Mouse (Mus musculus): ENCODE results near the gene Dusp1. TPM values are rescaled to one million over a fixed set of nuclear protein-coding genes. Genes with fewer than 3 reads are reported as not detected.

Dusp1 gene
- total RNA-seq, 2 experiments from 2014 or later = 25.0 to 66.5 TPM

DNA sequence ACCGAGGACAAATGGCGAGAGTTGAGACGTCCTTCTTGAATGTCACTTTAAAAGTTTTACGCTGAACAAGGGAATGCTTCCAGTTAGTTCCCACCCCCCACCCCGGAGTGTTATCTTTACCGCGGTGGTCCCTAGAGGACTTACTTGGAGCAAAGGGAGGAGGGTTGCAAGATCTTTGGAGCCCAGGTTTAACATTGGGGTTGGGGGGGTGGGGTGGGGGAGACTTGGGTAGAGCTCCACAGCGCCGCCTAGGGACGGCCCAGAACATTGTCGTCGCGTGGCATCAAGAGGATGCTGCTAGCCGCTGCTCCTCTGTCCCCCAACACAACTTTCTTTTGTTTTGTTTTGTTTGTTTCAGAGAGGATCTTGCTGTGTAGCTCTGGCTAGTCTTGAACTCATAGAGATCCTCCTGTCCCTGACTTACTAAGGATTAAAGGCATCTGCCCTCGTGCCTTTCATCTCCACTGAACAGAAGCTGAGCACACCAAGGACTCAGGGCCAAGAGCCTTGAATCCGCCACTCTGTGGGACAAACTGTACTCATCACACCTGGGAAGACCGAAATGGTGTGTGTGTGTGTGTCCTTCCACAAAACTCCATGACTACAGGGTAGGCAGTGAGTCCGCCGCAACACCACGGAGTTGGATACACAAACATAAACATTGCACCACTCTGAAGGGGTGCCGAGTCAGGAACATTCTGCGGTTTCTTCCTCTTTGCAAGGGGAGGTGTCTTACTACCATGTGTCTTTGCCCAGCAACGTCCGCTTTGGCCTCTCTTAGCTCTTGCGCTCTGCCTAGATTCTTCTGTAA lies 52.8 kb downstream of the Dusp1 start:
- intact Hi-C loops (cut with DNase I) = loop anchor here (2.0 to 5.0 kb wide), 4 partner anchors 42 to 123 kb away; partner anchors contain the start of gene Ergic1

DNA sequence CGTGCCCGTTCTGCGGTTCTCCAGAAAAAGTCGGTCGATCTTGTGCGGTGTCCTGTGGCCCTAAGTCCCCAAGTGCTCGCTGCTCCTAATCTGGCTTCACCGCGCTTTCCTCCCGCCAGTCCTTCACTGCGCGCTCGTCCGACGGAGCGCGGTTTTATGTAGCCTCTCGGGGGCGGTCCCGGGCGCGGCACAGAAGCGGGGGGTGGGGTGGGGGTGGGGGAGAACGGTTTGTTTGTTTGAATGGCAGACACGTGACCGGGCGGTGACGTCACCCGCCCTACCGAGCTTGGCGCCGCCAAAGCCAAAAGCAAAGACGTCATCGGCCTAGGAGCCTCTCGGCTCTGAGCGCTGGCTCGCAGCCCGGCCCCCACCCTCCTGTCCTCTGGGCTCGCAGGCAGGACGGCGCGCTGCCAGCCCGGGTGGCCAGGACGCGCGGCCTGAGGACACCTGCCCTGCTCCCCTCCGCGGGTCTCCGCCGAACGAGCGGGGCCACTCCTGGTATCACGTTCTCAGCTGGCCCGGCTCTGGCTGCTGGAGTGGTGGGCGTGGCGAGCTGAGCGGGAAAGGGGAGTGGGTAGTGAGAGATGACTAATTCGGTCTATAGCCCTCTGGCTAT lies 53.5 kb downstream of the Dusp1 start:
- intact Hi-C loops (cut with DNase I) = loop anchor here (2.0 to 5.0 kb wide), 4 partner anchors 42 to 124 kb away; partner anchors contain the start of gene Ergic1
- DNase-seq (ENCODE audit: low spot score in 2 of 2) = peak; percentile 96 to 97

More for the DNA sequence above, 52.8 kb downstream of the Dusp1 start:
- peak; percentile 68 for DNase-seq (ENCODE audit: low spot score in 2 of 2)

DNA sequence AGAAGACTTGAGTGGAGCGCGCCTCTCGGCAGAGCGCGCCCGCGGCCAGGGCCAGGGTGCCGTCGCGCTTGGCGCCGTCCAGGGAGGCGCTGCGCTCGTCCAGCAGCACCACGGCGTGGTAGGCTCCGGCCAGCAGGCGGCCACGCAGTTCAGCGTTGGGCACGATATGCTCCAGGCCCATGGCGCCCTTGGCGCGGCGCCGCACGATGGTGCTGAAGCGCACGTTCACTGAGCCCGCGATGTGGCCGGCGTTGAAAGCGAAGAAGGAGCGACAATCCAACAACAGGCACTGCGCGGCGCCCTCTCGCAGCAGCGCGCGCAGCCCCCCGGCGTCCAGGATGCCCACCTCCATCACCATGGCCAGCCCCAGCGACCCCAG lies 54.0 kb downstream of the Dusp1 start:
- DNase-seq (ENCODE audit: low spot score in 2 of 2) = peak; percentile 82
- intact Hi-C loops (cut with DNase I) = loop anchor here (2.0 to 5.0 kb wide), 4 partner anchors 41 to 124 kb away; partner anchors contain the start of gene Ergic1

DNA sequence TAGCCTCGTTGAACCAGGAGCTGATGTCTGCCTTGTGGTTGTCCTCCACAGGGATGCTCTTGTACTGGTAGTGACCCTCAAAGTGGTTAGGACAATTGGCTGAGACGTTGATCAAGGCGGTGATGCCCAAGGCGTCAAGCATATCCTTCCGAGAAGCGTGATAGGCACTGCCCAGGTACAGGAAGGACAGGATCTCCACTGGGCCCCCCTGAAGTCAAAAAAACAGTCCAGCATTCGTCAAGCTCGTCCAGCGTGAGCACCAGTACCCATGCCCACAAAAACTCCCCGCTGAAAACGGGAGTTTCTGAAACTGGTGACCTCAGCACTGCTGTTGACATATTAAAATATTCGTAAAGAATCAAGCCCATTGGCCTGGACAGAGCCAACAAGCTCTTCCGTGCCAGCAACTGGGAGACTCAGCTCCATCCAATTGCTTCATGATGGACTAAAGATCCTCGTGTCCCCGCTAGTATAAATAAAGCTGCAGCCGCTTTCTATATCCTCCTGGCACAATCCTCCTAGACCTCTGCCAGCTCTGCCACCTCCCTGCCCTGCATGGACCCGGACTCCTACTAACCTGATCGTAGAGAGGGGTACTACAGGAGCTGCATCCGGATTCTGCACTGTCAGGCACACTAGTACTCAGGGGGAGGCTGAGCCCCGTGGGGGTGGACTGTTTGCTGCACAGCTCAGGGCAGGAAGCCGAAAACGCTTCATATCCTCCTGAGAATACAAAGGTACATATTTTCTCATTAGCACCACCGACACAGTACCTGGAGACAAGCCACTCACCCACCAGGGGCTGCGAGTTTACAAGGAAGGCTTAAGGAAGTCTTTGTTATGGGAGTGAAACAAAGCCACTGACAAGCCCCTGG lies 54.7 kb downstream of the Dusp1 start:
- intact Hi-C loops (cut with DNase I) = loop anchor here (5.0 kb wide), 2 partner anchors 70 to 125 kb away; no protein-coding TSS in a partner anchor
- DNase-seq (ENCODE audit: low spot score in 2 of 2) = peak; percentile 55 to 61

DNA sequence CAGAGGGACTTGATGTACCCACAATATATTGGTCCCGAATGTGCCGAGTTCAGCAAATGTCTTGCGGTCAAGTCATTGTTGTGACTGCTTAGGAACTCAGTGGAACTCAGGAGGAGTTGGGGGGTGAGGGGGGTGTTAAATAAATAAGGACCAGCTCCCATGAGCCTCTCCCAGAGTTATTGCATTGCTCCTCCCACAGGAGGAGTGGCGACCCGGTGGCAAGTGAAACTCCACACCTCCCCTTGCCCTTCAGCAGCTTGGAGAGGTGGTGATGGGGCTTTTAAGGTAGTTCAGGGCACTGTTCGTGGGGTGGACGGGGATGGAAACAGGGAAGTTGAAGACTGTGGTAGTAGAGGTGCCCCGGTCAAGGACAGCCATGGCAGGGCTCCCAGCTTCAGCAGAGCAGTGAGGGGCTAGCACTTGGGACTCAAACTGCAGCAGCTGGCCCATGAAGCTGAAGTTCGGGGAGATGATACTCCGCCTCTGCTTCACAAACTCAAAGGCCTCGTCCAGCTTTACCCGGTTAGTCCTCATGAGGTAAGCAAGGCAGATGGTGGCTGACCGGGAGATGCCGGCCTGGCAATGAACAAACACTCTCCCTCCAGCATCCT lies 55.8 kb downstream of the Dusp1 start:
- intact Hi-C loops (cut with DNase I) = loop anchor here (5.0 kb wide), 2 partner anchors 71 to 126 kb away; no protein-coding TSS in a partner anchor

DNA sequence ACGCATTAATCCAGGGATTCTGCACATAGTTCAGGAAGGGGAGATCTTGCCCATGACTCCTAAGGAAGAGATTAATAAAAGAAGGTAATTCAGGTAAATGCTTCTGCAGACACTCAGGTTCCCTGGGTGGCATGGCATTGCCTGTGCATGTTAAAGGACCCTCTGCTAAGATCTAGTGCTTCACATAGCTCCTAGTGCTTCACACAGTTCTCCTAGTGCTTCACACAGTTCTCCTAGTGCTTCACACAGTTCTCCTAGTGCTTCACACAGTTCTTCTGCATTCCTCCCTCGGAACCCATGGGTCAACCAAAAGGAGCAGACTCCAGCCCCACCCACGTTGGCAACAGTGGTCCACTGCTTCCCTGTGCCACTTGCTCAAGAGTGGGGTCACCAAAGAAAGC lies 56.7 kb downstream of the Dusp1 start:
- DNase-seq (ENCODE audit: low spot score in 2 of 2) = no peak
- intact Hi-C loops (cut with DNase I) = loop anchor here (5.0 kb wide), 2 partner anchors 72 to 127 kb away; no protein-coding TSS in a partner anchor

More for the DNA sequence above, 55.8 kb downstream of the Dusp1 start:
- no peak for DNase-seq (ENCODE audit: low spot score in 2 of 2)

DNA sequence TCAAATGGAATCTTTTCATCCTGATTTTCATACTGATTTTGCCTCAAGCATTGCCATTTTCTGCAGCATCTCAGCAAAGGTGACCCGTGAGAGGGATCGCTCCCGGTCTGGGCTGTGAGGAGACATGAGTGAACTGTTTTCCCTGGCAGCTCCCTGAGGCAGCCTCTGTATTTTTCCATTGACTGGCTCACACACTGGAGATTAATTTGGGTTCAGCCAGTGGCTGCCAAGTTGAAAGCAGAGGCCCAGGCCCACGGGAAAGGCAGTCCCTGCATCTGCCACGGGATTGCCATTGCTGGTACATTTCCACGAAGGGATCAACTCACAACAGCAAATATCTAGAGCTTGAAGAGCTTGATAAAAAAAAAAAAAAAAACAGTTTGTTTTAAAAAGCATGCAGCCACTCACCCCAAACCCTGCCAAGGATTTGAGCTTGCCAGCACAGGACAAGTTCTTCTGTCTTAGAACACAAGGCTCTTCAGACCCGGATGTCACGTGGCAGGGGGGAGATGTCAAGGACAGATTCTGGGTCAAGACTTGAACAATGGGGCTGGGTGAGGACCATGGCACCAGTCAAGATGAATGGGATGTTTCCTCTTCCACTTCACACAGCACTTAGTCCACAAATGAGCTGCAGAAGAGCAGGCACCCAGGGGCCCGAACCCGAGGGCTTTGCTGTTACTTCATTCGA lies 57.8 kb downstream of the Dusp1 start:
- intact Hi-C loops (cut with DNase I) = no loop called here
- peak; percentile 75 to 77 for DNase-seq (ENCODE audit: low spot score in 2 of 2)

DNA sequence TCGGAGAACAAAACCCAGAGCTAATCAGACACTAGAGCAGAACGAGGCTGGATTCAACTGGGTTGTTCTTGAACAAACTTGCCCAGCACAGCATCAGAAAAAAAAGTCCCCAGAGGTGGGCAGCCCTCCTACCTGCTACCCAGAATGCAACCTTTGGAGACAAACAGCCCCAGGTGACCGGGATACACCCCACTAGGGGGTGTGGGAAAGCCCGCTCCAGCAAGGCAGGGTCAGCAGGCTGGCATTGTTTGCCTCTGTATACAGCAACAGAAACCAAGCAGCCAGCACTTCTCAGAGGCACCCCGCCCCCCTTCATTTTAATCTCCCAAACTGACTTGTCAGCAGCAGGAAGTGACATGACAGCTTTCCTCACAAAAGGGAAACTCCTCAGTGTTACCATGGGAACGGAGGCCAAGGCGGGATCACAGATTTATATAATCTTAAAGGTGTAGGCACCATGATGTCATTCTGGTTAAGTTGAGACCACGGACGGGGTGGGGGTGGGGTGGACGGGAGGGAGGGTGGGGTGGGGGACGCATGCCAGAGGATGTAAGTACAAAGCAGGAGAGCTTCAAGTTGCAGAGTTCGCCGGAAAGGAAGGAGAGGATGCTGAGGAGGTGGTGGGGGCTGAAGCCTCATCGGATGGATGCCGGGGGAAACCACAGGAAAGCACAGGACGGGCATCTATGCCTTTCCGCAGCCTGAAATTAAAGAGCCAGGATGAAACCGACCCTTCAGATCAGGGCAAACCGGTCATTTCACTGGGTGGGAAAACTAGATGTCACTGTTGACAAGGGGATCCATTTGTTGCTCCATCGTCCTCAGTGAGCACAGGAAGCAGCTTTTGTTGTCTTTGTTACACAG lies 58.9 kb downstream of the Dusp1 start:
- intact Hi-C loops (cut with DNase I) = no loop called here
- peak; percentile 77 to 78 for DNase-seq (ENCODE audit: low spot score in 2 of 2)

DNA sequence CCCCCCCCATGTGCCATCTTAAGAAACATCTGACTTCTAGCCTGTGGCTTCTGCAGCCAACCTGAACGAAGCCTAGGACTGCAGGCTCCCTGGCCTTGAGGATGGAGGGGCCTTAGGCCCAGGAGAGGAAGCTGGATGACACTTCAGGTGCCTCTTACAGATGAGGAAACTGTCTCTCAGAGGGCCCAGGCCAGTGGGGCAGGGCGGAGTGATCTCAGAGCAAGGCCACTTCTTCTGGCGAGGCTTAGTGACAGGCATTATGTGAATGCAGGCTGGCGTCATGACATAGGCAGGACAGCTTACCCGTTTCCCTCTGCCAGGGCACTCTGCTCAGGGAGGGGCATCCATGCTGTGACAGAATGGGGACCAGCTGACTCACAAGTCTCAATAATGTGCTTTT lies 60.1 kb downstream of the Dusp1 start:
- intact Hi-C loops (cut with DNase I) = no loop called here

DNA sequence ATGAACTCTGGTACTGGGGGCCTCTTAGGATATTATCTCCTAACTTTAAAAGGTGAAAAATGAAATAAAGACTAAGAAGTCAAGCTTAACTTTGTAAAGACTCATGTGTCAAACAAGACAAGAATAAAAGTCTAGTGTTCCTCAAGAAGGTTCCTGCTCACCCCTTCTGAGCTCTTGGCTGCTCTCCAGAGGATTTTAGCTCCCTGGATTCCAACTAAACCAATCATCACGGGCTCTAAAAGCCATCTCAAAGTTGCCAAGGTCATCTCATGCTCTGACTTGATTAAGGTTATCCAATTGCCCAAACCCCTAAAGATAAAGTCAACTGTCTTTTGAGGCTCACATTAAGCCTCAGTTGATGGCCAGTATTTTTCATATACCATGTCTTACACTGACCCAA lies 63.3 kb downstream of the Dusp1 start:
- intact Hi-C loops (cut with DNase I) = no loop called here
- no peak for DNase-seq (ENCODE audit: low spot score in 2 of 2)

More for the DNA sequence above, 60.1 kb downstream of the Dusp1 start:
- no peak for DNase-seq (ENCODE audit: low spot score in 2 of 2)

DNA sequence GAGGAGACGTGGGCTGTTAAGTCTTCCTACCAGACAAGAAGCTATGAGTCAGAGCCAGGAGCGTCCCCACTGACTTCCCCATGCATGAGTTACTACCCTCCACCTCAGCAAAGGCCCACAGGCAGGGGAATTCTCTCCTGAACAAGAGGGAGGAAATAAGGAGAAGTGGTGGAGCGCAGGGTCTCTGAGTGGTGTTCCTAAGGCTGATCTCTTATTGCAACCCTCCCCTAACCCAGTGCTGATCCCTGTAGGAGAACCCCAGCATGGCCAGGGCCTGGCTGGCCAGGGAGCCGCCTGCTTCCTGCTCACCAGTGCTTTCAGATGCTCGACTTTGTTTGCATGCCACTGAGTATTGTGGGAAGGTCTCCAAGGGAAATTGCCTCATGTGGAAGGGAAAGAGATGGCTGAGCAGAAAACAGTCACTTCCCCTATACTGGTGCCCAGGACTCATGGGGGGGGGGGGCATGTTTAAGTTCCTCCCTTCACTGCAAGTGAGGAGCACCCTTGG lies 64.5 kb downstream of the Dusp1 start:
- no peak for DNase-seq (ENCODE audit: low spot score in 2 of 2)
- intact Hi-C loops (cut with DNase I) = no loop called here

DNA sequence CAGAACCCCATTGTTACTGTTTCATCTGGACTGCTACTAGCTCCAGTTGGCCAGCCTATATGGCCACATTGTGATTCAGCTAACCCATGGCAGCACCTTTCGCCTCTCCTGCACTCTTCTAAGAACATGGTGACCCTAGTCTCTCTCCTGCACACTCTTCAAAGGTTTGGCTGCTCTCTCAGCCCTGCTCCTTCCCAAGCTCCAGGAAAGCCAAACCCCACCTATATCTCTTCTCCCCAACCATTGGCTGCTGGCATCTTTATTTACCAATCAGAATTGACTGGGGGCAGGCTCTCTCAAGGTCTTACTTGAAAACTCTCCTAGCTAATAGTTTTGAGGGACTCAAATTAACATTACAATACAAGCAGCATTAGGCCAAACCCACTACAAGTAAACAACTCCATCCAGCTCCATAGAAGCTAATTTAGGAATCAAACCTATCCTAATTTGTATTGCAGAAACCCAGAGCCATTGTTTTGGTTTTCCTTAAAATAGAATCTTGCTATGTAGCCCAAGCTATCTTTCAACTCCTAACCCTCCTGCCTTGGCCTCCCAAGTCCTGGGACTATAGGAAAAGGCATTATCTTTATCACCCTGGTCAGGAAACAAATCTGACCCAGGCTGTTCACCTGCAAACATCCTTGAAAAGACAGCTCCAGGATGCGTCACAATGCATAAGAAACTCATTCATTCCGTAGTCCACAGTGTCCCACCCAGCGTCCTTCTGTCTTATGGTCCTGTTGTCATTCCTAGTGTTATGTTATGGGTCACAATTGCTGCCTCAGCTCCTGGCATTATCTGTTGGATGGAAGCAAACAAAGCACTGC lies 67.1 kb downstream of the Dusp1 start:
- no peak for DNase-seq (ENCODE audit: low spot score in 2 of 2)
- intact Hi-C loops (cut with DNase I) = no loop called here

DNA sequence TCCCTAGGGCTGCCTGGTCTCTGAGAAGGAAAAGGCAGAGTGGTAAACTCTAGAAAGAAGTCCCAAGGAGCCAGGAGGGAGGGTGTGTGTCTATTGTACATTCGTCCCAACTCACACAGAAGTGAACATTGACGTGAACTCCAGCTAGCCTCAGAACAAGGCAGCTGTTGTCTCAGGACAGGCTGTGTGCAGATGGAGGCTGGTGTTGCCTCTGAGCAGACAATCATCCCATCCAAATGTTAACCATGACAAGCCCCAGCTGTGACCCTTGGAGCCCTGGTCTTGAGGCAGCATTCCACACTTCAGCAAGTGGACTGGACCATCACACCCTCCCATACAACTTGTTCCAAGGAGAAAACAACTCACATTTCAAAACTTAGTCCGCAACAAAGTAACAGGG lies 69.7 kb downstream of the Dusp1 start:
- intact Hi-C loops (cut with DNase I) = no loop called here

DNA sequence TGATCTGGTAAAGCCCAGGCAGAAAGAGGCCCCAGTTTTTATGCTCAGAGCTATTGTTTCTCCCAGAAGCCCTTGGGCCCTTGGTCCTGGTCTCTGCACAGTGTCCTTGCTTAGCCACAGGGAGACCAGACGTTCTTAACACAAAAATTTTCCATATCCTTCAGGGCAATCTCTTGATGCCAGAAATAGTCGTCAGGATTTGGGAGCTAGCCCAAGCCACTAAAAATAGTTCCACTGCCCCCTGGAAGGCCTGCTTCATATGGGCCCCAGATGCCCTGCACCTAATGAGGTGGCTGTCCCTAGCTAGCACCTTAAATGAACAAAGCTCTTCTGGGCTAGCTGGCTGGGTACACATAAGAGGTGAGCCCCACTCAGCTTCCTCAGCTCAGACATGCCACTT lies 71.0 kb downstream of the Dusp1 start:
- no peak for DNase-seq (ENCODE audit: low spot score in 2 of 2)
- intact Hi-C loops (cut with DNase I) = no loop called here

More for the DNA sequence above, 69.7 kb downstream of the Dusp1 start:
- no peak for DNase-seq (ENCODE audit: low spot score in 2 of 2)

DNA sequence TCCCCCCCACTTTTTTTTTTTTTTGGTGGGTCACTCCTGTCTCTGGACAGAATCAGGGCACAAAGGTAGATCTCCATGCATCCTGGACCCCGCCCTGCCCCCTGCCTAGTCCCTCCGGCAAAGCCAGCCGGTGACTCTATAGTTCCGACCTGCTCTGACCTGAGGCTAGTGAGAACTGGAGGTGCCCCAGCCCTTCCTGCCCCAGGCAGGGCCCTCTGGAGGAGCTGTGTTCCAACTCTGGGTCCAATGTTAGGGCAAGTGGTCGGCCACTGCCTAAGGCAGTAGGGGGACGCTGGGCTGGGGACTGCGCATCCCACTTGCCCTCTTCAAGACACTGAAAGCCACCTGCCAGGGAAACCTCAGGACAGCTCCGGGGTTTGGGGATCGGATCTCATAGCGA lies 71.9 kb downstream of the Dusp1 start:
- intact Hi-C loops (cut with DNase I) = no loop called here
- DNase-seq (ENCODE audit: low spot score in 2 of 2) = no peak

DNA sequence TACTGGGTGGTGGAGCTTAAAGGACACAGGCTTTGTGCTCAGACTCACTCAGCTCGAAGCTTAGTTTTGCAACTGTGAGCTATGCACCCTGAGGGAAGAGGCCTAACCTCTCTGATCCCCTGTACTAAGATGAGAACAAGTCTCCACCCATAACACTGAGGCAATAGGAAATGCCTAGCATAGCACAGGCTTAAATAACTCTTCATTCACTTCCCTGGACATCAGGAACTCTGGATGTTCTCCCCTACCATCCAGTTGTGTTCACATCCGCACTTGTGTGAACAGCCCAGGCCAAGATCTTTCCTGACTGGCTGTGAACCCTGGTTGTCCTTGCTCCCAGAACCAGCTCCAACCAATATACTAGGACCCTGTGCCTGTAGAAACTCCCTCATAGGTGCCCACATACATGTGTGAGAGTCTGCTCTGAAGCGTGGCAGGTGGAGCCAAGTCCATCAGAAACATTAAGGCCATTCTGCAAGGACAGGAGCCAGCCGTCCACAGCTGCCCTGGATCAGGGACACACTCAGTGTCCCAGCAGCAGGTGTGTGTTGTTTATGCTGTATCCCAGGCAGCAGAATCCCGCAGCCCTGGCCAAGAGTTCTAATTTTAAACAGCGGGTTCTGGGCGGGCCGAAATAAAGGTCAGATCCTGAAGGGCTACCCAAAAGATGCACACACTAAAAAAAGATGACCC lies 73.1 kb downstream of the Dusp1 start:
- intact Hi-C loops (cut with DNase I) = no loop called here
- DNase-seq (ENCODE audit: low spot score in 2 of 2) = no peak
